Mouse (Mus musculus) urinary bladder, adult 18-20 months (tissue): Measurements from ENCODE around the gene Ccdc34.
"Not testable (repeated sequence)": the region's sequence is repeated elsewhere in the genome, so short reads cannot be mapped to it uniquely, and the experiment has no call there.

Source experiments
- DNase-seq, 2 experiments: peaks; one replicate each; pipeline ENCODE4 v3.0.0; 2022; ENCODE audit warnings: low spot score in 2 of 2, mixed read lengths in 2 of 2

Gene Ccdc34

DNA sequence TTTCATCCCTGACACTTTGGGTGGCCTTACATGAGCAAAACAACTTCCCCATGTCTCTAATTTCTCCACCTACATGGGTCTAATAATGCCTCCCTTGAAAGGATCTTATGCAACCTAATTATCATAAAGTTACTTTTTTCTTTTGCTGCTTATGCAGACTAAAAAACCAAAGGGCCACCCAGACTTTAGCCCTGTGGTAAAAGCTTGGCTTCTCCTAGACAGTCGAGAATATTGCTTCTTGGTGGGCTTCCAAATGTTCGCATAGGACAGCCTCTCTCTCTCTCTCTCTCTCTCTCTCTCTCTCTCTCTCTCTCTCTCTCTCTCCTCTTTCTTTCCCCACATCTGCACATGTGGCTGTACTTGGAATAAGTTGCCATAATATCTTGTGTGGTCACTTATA, 60.0 kb downstream of the Ccdc34 start:
- no peak for DNase-seq

DNA sequence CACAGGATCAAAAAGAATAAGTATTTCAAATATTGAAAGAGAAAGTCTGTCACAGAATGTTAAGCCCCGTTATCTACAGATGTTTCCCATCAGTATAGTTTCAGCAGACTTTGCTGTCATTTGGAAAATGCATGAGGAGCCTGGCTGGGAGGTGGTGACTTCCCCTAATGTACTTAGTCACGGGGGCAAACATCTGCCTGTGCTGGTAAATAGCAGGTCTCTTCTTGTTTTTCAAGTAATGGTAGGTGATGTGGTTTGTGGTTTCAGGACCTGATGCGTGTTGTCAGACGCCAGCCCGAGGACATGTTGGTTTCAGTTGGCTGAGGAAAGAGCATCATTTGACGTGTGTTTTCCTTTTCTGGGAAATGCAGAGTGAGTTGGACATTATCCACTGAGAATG, 62.9 kb downstream of the Ccdc34 start:
- no peak for DNase-seq

DNA sequence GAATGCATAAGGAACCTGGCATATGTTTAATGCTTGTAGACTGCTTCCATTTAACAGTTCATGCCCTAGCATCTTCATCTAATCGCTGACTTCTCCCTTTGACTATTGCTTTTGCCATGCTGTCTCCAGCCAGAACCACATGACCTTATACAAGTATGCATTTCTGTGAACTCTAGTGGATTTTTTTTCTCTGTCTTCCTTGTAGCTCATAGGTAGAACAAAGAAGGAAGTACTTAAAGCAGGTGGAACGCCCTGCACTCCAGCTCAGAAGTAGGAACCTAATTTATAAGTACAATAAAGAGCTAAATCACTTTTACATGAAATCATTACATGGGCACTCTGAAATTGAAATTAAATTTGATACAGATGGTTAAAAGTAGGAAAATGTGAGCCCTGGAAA, 65.4 kb downstream of the Ccdc34 start:
- DNase-seq: no peak

DNA sequence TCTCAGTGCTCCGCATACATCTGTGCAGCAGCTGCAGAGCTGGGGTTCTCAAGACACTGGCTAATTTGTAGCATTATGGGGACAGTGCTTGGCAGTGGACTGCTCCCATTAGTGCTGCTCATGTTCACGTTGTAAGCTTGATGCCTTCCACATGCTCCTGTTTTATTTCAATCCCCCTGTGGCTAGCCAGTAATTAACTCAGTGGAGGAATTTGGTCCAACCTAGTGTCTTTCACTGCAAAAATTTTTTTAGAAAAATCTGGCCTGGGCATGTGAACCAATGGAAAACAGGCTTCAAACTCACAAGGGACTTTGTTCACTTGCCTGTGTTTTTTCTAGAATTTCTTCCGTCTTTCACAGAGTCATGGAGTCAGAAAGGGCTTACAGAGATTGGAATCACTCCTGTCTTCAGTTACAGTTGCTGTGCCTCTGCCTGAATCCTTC, 68.1 kb downstream of the Ccdc34 start:
- no peak for DNase-seq

DNA sequence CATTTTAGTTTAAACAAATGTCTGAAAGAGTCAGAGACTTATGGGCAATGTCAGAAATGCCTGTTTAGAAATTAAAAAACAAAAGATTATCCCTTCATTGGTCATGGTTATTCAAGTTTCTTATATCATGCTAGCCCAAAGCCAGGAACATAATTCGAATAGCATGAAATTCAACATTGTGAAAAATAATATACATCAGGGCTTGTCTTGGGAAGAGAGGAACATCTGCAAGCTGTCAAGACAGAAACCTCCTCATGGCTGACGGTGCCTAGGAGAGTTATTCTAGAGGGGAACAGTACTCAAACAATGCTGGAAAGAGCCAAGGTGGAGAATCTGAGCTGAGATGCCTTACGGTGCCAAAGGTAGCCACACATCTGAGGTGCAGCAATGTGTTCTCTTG, 96.5 kb downstream of the Ccdc34 start:
- no peak for DNase-seq

DNA sequence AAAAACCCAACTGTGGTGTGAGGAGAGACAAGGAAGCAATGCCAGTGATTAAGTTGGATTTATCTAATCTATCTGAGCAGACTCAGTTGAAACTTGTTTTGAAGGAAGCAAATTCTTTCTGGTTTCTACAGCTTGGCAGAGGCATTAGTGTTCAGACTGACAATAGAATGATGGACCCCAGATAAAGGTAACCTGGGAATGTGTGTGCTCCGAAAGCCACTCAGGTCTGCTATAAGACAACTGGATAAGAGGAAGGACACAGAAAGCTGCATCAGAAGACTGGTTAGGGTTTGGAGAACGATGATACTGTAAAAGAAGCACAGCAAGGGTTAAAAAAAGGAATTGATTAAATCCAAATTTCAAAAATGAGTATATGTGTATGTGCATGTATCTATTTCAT, 111.8 kb downstream of the Ccdc34 start:
- no peak for DNase-seq

DNA sequence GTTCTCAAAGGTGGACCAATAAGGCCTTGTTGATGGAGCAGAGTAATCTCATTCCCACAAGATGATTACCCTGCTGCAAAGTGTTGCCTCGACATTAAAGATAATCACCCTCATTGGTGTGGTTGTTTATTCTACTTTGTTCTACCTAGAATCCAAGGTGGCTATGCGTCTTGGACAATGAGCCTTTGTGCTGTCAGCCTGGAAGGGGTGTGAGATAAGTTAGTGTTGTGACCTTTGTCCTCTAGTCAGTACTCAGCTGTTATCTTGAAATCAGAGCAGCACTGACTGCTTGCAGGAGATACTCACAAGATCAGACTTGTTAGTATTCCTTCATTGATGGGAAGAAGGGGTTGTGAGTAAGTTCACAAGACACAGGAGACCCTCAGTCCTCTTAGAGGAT, 114.0 kb downstream of the Ccdc34 start:
- no peak for DNase-seq

DNA sequence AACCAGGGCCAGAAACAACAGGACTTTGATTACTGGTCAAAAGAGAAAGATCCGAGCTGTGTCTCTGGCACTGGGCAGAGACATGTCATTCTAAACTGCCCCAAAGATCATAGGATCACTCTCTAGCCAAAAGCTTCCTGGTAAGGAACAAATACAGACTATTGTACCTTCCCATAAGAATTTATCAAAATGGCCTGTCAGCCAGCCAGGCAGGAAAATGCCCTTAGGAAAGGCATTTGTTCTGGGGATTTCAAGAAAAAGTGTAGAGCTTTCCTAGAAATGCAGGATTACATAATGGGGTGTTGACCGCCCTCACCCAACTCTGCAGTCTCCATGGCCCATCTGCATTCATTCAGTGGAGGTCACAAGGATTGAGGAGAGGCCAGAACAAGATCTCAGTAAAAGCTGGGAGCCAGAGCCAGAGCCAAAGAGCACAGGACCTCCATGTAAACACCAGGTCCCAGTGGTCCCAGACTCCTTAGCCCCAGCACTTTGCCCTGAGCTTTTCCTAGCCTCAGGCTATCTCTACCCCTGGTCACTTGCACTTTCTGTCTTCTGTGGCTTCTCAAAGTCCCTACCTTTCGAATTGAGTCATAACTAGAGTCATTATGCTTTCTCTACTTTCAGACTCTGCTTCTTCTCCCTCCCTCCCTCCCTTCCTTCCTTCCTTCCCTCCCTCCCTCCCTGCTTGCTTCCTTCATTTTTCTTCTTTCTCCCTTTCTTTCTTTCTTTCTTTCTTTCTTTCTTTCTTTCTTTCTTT, 115.9 kb downstream of the Ccdc34 start:
- no peak for DNase-seq

DNA sequence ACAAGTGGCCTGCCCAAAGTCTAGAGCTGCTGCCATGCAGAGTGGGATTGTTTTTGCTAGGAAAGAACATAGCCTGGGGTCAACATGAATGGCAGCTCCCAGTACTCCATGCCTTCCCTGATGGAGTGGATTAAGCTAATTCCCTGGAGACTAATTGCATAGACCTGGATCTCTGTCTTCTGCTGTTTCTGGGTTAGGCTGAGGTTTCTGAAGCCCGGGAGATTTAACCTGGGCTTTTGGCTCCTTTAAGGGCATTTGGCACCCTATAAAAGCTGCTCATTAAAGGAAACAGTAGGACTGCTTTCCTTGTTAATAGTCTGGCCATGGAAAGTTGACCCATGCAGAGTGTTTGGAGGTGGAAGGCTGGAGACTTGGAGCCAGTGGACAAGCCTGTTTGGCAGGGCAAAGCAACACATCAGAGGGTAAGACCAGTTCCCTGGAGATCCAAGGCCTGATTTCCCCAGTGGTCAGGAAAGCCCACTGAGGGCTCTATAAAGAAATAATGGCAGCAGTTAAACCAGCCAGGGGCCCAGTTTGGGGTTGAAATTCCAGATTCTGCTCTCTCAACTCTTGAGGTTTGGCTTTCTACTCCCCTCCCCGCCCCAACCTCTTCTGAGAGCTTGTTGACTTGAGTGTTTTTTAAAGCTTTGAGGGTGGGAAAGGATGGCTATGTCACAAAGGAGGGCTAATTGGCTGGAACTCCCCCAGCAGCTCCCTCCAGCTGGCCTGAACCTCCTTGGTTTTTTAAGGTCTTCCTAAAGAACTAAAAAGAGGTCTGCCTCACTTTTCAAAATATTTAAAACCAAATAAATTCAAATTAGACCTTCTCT, 117.4 kb downstream of the Ccdc34 start:
- DNase-seq: no peak

DNA sequence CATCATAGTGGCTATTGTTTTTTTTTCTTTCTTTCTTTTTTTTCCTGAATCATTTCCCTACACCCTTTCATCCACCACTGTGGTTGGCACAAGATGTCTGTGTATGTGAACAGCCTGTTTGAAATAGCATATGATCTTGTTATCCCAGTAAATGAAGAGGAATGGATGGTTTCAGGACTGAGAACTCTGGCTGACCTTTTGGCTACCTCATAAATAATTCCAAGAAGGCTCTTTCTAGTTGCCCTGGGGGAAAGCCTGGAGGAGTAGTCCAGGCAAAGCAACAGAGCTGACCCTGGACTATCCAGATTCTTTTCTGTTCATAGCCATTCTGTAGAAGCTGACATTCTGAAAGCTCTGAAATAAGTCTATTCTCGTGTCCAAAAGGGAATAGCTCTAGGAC, 119.7 kb downstream of the Ccdc34 start:
- DNase-seq: no peak

DNA sequence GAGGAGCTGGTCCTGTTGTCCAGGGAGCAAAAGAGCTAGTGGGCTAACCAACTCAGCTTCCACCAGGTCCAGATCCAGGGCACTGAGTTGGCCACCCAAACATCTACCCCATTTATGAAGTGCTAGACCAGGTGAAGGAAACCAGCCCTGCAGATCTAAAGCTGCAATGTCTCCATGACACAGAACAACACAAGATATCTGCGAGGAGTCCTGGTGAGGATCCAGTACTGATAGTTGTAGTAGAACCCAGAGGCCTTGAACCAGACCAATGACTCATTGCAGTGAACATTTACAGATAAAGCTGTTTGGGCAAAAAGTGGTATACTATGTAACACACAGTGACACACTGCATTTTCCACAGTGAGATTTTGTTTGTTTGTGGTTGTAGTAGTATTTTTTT, 120.5 kb downstream of the Ccdc34 start:
- no peak for DNase-seq

DNA sequence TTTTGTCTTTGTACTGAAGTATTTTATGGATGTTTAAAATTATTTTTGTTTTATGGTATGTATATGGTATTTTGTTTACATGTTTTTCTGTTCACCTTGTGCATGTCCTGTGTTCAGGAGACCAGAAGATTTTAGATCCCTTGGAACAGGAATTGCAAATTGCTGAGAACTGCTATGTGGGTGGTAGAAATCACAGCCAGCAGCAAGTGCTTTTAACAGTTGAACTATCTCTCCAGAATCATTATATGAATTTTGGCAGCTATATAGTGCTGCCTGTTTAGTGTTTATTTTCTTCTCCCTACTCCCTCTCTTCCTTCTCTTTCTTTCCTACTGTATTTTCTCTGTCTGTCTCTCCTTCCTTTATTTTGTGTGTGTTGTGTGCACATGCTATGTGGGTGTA, 130.4 kb downstream of the Ccdc34 start:
- not testable (repeated sequence) for DNase-seq

DNA sequence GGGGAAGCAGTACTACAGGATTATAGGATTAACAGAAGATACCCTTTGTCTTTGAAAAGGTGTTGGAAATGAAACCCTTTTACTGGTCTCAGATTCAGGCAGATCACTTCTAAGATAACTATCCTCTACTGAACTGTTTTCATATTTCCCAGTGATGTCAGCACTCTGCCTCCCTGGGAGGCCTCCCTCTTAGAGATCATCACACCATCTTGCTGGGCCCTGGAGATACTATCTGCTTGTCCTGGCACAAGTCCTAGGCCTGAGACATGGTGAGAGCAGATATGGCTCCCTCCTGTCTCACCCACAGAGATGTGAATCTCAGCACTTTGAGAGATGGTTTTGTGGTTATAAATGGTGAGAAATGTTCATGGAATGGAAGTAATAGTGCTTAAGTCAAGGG, 131.6 kb downstream of the Ccdc34 start:
- no peak for DNase-seq

DNA sequence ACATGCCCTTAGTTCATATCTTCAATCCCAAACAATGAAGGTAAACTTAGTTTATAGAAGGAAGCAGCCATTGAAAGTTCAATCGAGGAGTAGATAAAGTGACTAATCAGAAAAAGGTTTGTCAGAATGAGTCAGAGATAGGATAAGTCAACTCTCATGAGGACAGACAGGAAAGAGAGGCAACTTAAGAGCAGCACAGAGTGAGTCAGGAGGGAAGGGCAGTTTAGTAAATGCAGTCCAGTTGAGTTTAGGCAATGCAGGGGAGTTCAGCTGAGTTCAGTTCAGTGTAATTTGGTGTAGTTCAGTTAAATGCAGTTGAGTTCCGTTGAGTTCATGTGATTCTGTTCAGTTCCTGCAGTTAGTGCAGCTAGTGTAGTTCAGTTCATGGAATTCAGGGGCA, 138.7 kb downstream of the Ccdc34 start:
- DNase-seq: no peak

DNA sequence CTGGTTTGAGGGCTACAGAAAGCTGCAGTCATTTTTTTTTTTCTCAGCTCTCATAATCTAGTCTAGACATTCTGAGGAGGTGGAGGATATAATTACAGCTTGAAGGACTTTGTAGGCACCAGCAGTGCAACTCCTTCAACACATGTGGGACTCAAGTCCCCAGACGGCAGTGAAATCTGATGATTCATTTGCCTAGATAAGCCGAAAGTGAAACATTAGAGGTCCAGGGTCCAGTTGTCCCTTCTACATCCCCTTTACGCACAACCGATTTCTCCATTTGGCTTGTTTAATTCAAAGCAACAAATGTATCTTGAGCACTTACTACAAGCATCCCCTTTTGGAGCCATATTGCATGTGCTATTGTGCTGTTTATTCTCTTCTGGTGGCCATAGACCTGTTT, 147.4 kb downstream of the Ccdc34 start:
- DNase-seq: no peak

DNA sequence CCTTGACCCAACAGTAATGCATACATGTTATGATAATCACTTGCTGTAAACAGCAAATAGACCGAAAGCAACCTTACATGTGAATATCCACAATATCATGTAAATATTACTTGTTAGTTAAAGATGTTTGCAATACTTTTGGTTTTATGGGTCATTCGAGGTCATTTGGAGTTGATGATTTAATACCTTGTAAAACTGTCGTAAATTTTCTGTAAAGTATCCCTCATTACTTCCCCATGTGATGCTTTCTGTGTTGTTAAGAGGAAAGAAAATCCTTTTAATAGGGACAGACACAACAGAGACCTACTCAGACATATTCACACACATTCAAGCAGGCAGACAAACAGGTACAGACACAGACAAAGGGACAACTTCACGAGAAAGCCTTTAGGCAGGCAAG, 150.1 kb downstream of the Ccdc34 start:
- DNase-seq: no peak

DNA sequence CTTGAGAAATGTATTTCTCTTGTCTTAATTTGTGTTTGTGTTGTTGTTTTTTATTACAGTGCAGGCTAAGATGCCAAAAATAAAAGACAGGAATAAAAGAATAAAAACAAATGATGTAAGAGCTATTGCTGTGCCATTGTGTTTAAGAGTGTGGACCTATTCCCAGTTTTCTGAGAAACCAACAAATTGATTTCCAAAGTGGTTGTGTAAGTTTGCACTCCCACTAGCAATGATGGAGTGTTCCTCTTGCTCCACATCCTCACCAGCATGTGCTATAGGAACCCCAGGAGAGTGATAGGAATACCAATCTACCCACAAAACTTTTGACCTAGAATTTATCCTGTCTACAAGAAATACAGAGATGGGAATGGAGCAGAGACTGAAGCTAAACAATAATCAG, 150.7 kb downstream of the Ccdc34 start:
- no peak for DNase-seq

DNA sequence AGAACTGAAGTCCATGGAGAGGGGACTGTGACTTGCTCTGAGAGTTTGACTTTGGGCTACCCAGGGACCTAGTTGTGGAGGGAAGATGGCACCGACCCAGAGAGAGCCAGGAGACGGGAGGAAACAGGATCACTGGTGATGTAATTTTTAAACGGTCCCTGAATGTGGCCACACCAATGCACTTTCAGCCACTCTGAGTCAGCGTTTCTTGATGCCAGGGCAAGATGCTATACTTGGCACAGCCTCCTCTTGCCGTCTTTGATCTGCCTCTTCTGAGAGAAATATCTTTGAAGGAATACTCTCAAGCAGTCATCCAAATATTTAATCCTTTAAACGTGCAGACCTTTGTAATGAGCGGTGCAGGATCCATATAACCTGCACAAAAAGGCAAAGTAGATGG, 154.8 kb downstream of the Ccdc34 start:
- DNase-seq: no peak

DNA sequence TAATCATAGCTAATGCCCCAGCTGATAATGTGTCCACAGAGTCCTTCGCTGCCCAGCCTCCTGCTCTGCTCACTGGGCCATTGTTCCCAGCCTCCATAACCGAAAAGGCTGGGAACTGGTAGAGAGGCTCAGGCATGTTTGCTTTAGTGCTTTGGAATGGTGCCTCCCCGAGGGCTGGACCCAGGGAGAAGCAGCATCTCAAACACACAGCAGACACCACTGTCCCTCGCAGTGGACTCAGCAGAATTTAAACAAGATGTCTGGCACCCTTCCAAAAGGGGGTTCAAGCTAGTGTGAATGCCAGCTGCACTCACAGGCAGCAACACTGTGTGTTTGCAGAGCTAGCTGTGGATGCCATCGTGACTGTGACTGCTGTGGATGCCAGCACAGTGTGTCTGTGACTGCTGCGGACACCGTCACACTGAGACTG, 156.2 kb downstream of the Ccdc34 start:
- DNase-seq: no peak

DNA sequence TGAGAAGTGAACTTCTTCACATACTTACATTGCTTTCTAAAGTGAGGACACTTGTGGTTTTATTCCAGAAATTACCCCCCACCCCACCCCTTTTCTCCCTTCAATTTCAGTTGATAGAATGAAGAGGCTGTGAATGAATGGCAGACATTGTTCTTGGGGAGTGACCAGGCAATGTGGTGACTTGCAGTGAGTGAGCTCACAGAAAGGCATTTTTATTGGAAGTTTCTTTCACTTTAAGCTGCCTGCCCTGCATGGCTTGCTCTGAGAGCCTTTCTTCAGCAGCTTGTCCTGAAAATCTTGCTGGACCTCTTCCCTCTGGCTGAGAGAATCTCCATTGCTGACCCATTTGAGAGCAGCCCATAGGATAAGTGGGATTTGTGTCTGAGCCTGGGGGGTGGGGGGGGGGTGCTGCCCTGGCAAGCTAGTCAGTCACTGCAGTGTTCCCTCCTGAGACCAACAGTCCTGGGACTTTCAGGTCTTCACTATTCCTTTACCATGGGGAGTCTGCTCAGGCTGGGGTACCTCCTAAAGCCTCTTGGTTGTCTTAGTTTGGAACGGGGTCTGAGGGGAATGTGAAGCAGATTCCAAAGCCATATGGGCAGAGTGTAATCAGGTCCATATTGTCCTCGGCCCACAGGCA, 159.3 kb downstream of the Ccdc34 start:
- no peak for DNase-seq

DNA sequence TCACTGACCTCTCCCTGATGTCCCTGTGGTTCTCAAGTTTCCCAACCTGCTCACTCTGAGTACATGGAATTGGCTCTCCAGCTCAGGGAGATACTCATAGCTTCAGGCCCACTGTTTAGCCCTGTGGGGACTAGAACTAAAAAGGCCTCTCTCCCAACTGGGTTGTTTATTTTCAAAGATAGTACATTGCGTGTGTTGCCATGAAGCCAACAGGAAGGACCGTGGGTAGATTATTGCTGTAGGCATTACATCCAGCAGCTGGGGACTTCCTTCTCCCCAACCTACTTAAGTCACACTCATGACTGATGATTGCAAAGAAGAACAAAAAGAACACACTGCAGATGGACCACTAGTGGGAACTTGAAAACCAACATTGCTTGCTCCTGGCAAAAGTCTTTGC, 159.8 kb downstream of the Ccdc34 start:
- DNase-seq: no peak

DNA sequence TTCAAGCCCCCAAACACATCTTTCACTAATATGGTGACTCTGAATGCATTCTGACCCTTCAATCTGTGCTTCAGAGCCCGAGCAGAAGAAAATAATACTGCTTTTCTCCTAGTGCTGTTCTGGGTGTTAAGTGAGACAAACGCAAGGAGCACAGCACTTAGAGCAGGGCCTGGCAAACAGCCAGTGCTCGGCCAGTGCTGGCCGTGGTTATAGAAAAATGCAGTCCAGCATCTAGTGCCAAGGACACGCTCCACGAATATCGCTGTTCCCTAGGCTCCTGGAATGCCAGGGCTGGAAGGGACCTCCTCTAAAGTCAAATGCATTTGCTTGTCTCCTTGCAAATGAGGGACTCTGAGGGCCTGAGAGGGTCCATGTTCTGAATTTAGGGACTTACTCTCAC, 160.3 kb downstream of the Ccdc34 start:
- no peak for DNase-seq
